Mouse (Mus musculus) intestine, embryonic 16.5 days (tissue): ENCODE results near the gene Tmem190. TPM values are rescaled to one million over a fixed set of nuclear protein-coding genes. Genes with fewer than 3 reads are reported as not detected.
"Not testable (repeated sequence)": the region's sequence is repeated elsewhere in the genome, so short reads cannot be mapped to it uniquely, and the experiment has no call there.

Experiments
- ATAC-seq: fragments of 200-750 bp; cut with Nextera tagmentation; 2 replicates; pipeline ENCODE4 v1.8.0; 2017; ENCODE audit warnings: moderate TSS enrichment, moderate library complexity
- H3K27ac ChIP-seq: fragments of 300-500 bp; sonication (generic); 2 replicates; pipeline ENCODE4 v1.5.1; 2014; ENCODE audit warnings: mild to moderate bottlenecking, low read length
- H3K27me3 ChIP-seq: fragments of 300-500 bp; sonication (generic); replicated peaks from 2 replicates; pipeline ENCODE4 v1.6.1; 2014; ENCODE audit warnings: low read length, control low read depth, mixed read lengths; ENCODE audit not compliant: control insufficient read depth, insufficient read depth
- H3K36me3 ChIP-seq: fragments of 300-500 bp; sonication (generic); 2 replicates; pipeline ENCODE4 v1.6.1; 2014; ENCODE audit warnings: low read length, control low read depth; ENCODE audit not compliant: control insufficient read depth, insufficient read depth
- H3K4me1 ChIP-seq: fragments of 300-500 bp; sonication (generic); 2 replicates; pipeline ENCODE4 v1.6.1; 2014; ENCODE audit warnings: low read length, control low read depth, mixed read lengths; ENCODE audit not compliant: control insufficient read depth, insufficient read depth
- H3K4me2 ChIP-seq: fragments of 300-500 bp; sonication (generic); 2 replicates; pipeline ENCODE4 v1.6.1; 2014; ENCODE audit warnings: low read depth, low read length, control low read depth
- H3K4me3 ChIP-seq: fragments of 300-500 bp; sonication (generic); 2 replicates; pipeline ENCODE4 v1.5.1; 2014; ENCODE audit warnings: mild to moderate bottlenecking, low read length
- H3K9ac ChIP-seq: fragments of 300-500 bp; sonication (generic); 2 replicates; pipeline ENCODE4 v1.6.1; 2014; ENCODE audit warnings: low read depth, low read length
- H3K9me3 ChIP-seq: fragments of 300-500 bp; sonication (generic); 2 replicates; pipeline ENCODE4 v1.6.1; 2016; ENCODE audit warnings: low read length, control low read depth; ENCODE audit not compliant: control insufficient read depth
- WGBS: fragments of 180-500 bp; shearing (Covaris S2); extraction: QIAGEN DNeasy Blood & Tissue Kit; methylation state at CpG from one replicate; pipeline ENCODE4 v1.1.7; 2014; 5-methylcytosine and 5-hydroxymethylcytosine counted together
- polyA plus RNA-seq: library from polyadenylated mRNA; unstranded; fragments of >200 nt; fragmentation: Nextera tagmentation; extraction: Ambion mirVana; gene quantifications from 2 replicates; pipeline ENCODE4 v1.2.1, GENCODE M21; 2015

Gene Tmem190
- polyA plus RNA-seq, 1 experiment from 2014 or later, result 1.0 TPM

GRCm38 (mm10) chr7:4788499-4789435 lies 6.0 kb downstream of the Tmem190 start:
- Histone ChIP-seq H3K27me3 (no peaks in the 10 kb centered on the region), H3K27ac (peak overlapping the region; percentile 89), H3K36me3 (peaks cover 7% of the 10 kb centered on the region; the same call in 1 of the 2 replicates), H3K9ac (peak overlapping the region; percentile 88), H3K4me1 (peaks cover 13% of the 10 kb centered on the region), H3K4me3 (peak overlapping the region; percentile 74), H3K9me3 (no peaks in the 10 kb centered on the region), H3K4me2 (peak overlapping the region; percentile 91)
- WGBS, result 2% methylated on average over 63 of the region's 64 CpGs
- ATAC-seq, result peak; percentile 66

- WGBS, result 7% methylated on average over 39 of the region's 40 CpGs
- peak within 1 kb of the TSS; percentile 89 for H3K27ac ChIP-seq
- peak; percentile 76 for ATAC-seq
- H3K9me3 ChIP-seq, result no peaks in the 10 kb centered on the region
- peaks cover 10% of the 10 kb centered on the region; the same call in 1 of the 2 replicates for H3K36me3 ChIP-seq
- H3K4me2 ChIP-seq, result peak within 1 kb of the TSS; percentile 91
- H3K9ac ChIP-seq, result peak within 1 kb of the TSS; percentile 88
- H3K27me3 ChIP-seq, result no peaks in the 10 kb centered on the region
- H3K4me1 ChIP-seq, result peaks cover 20% of the 10 kb centered on the region
- H3K4me3 ChIP-seq, result peak within 1 kb of the TSS; percentile 74
These were observed 6.7 kb downstream of the Tmem190 start, which contains the start of gene Tmem238 for GRCm38 (mm10) chr7:4789436-4789935. TSS of gene Tmem238 (minus strand) at chr7:4789656.

- peaks cover 28% of the 10 kb centered on the region for H3K4me1 ChIP-seq
- H3K4me2 ChIP-seq, result peak within 1 kb of the TSS; percentile 92
- no peaks in the 10 kb centered on the region for H3K27me3 ChIP-seq
- peak within 1 kb of the TSS; percentile 97 for H3K27ac ChIP-seq
- peak; percentile 81 for ATAC-seq
- under 1% methylated on average over 53 of the region's 54 CpGs for WGBS
- no peaks in the 10 kb centered on the region for H3K9me3 ChIP-seq
- H3K36me3 ChIP-seq, result peaks cover 19% of the 10 kb centered on the region
- H3K9ac ChIP-seq, result peak within 1 kb of the TSS; percentile 97
- H3K4me3 ChIP-seq, result peak within 1 kb of the TSS; percentile 87
These were observed 9.8 kb downstream of the Tmem190 start, which contains the start of gene Rpl28 for GRCm38 (mm10) chr7:4792278-4793212. TSS of gene Rpl28 (plus strand) at chr7:4792874.

GRCm38 (mm10) chr7:4793248-4793647 lies 10.5 kb downstream of the Tmem190 start:
- WGBS, result under 1% methylated on average over 31 of the region's 31 CpGs
- ATAC-seq, result peak; percentile 7; the same call in 1 of the 2 replicates
- Histone ChIP-seq H3K4me1 (peaks cover 27% of the 10 kb centered on the region), H3K36me3 (peaks cover 19% of the 10 kb centered on the region), H3K4me2 (peak overlapping the region; percentile 92), H3K9ac (peak overlapping the region; percentile 97), H3K27ac (peak overlapping the region; percentile 95), H3K4me3 (peak overlapping the region; percentile 87)
- not testable (repeated sequence) for H3K9me3 ChIP-seq, H3K27me3 ChIP-seq

GRCm38 (mm10) chr7:4793674-4794073 lies 10.9 kb downstream of the Tmem190 start:
- Histone ChIP-seq H3K9ac (peak overlapping the region; percentile 97), H3K9me3 (no peaks in the 10 kb centered on the region), H3K4me1 (peaks cover 23% of the 10 kb centered on the region), H3K4me2 (peak overlapping the region; percentile 92), H3K4me3 (peak overlapping the region; percentile 87), H3K27ac (peak overlapping the region; percentile 95), H3K36me3 (peaks cover 19% of the 10 kb centered on the region), H3K27me3 (no peaks in the 10 kb centered on the region)
- WGBS, result 35% methylated on average over 4 of the region's 4 CpGs
- ATAC-seq, result no peak

- Histone ChIP-seq H3K36me3 (peaks cover 19% of the 10 kb centered on the region), H3K27me3 (no peaks in the 10 kb centered on the region), H3K9ac (peak overlapping the region; percentile 97; the same call in 1 of the 2 replicates), H3K4me1 (peaks cover 20% of the 10 kb centered on the region), H3K4me2 (peak overlapping the region; percentile 92; the same call in 1 of the 2 replicates), H3K9me3 (no peaks in the 10 kb centered on the region), H3K4me3 (peak overlapping the region; percentile 87; the same call in 1 of the 2 replicates), H3K27ac (peak overlapping the region; percentile 56)
- WGBS, result 76% methylated on average over 3 of the region's 3 CpGs
- ATAC-seq, result peak; percentile 12; the same call in 1 of the 2 replicates
These were observed 12.0 kb downstream of the Tmem190 start for GRCm38 (mm10) chr7:4794631-4795168.

GRCm38 (mm10) chr7:4795767-4796433 lies 13.2 kb downstream of the Tmem190 start:
- H3K27me3 ChIP-seq, result no peaks in the 10 kb centered on the region
- H3K4me1 ChIP-seq, result peaks cover 17% of the 10 kb centered on the region
- no peak overlapping the region for H3K4me3 ChIP-seq
- no peaks in the 10 kb centered on the region for H3K9me3 ChIP-seq
- 0 out of 2 replicates have a peak, but pooled peaks have one; percentile 2 for ATAC-seq
- H3K27ac ChIP-seq, result no peak overlapping the region; the same call in 1 of the 2 replicates
- WGBS, result 70% methylated on average over 7 of the region's 7 CpGs
- H3K9ac ChIP-seq, result no peak overlapping the region
- no peak overlapping the region for H3K4me2 ChIP-seq
- H3K36me3 ChIP-seq, result peaks cover 19% of the 10 kb centered on the region

GRCm38 (mm10) chr7:4802247-4802646 lies 19.5 kb downstream of the Tmem190 start:
- no peak overlapping the region for H3K4me2 ChIP-seq
- no peaks in the 10 kb centered on the region for H3K27me3 ChIP-seq
- ATAC-seq, result no peak
- H3K36me3 ChIP-seq, result peaks cover 11% of the 10 kb centered on the region; the same call in 1 of the 2 replicates
- no peak overlapping the region for H3K4me3 ChIP-seq
- no peak overlapping the region for H3K27ac ChIP-seq
- H3K9ac ChIP-seq, result no peak overlapping the region
- no peaks in the 10 kb centered on the region for H3K9me3 ChIP-seq
- H3K4me1 ChIP-seq, result no peaks in the 10 kb centered on the region
